Mouse (Mus musculus) ovary, postnatal 36 days (tissue): Measurements from ENCODE around the gene Cdipt.

Experiments used
- DNase-seq: peaks from one replicate; pipeline ENCODE4 v3.0.0; 2022; ENCODE audit warnings: low spot score, mixed read lengths

The Cdipt gene

GRCm38 (mm10) chr7:127025556-127026160 lies 49.9 kb downstream of the Cdipt start:
- DNase-seq, result peak; percentile 69

GRCm38 (mm10) chr7:127026161-127026600 lies 50.5 kb downstream of the Cdipt start:
- peak; percentile 75 for DNase-seq

GRCm38 (mm10) chr7:127026616-127026983 lies 50.9 kb downstream of the Cdipt start:
- DNase-seq, result peak; percentile 87

GRCm38 (mm10) chr7:127026984-127027726 lies 51.4 kb downstream of the Cdipt start, which contains the start of gene Maz:
Maz (minus strand) TSS chr7:127027037.
- DNase-seq, result peak; percentile 99

- DNase-seq, result no peak
Observed at GRCm38 (mm10) chr7:127027885-127028284, 52.2 kb downstream of the Cdipt start.
